Mouse (Mus musculus) brain, embryonic 14.5 days (tissue): ENCODE data around the gene Cmip.

Source experiments
- CTCF ChIP-seq: fragments of 200-500 bp; IDR thresholded peaks from 2 replicates; pipeline ENCODE4 v1.5.1; 2012; ENCODE audit warnings: inconsistent platforms, mild to moderate bottlenecking, moderate library complexity, borderline replicate concordance; ENCODE audit not compliant: insufficient read depth, insufficient read length; ENCODE audit errors: extremely low read depth
- POLR2A ChIP-seq: fragments of 200-500 bp; IDR thresholded peaks from 2 replicates; pipeline ENCODE4 v1.6.1; 2012; ENCODE audit warnings: mild to moderate bottlenecking, inconsistent platforms, borderline replicate concordance; ENCODE audit not compliant: poor library complexity, insufficient read depth, insufficient read length, severe bottlenecking; ENCODE audit errors: extremely low read depth

- TF ChIP-seq CTCF (no peak), POLR2A (no peak)
Observed at GRCm38 (mm10) chr8:117431554-117431953, 174.7 kb downstream of the Cmip start.
